In the genomic region with DNA sequence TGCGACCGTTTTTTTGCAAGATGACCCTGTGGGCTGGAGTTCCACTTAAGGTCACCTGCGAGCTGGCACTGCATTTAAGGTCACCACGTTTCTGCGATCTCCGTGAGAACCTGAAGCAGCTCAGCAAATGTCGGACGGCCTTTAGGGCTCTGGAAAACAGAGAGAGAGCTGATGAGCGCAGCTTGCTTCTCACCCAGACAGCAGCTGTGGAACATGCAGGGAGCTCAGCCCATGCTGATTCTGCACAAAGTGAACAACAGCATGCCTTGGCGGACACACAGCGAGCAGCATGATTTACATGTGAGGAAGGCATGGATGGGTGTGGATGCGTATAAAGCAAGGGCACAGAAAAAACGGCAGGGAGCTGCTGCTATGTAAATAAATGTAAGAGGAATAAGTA, we compare ENCODE assay signal across 18 mouse cellular contexts. TPM values are rescaled to one million over a fixed set of nuclear protein-coding genes. Genes with fewer than 3 reads are reported as not detected.
DNase-seq lines count a peak whose midpoint lies in the region; ATAC-seq and TF ChIP-seq lines count a peak whose summit lies in the region.
"Had no signal": no experiment of that assay in that cellular context is flagged by ENCODE, and none has a peak within 500 bp of the region (broad histone marks: within the 10 kb centered on the region; RNA-seq: fewer than 3 reads in every experiment).

No protein-coding gene starts in this region.

- no peak overlapping the region for H3K4me2 ChIP-seq in liver, embryonic 11.5 days
- no peak overlapping the region for H3K4me2 ChIP-seq in neural tube, embryonic 15.5 days
- H3K4me2 ChIP-seq: embryonic facial prominence, embryonic 12.5 days; forebrain, embryonic 13.5 days; limb, embryonic 12.5 days; midbrain, embryonic 13.5 days had no signal

- intact Hi-C loops in gastrocnemius, postnatal 36 days (cut with DNase I) = no loop called here

- no peak for TF ChIP-seq CTCF in liver, adult 2 months (IDR thresholded peaks at IDR 0.05; ENCODE audit: low read depth, low read length)

- no peaks in the 10 kb centered on the region for H3K79me2 ChIP-seq in liver, adult 2 months (ENCODE audit: control insufficient read depth, insufficient read depth, low read length)

- TF ChIP-seq POLR2A in liver, adult 2 months (IDR thresholded peaks at IDR 0.05; ENCODE audit: extremely low read depth, insufficient read depth, low read length) = no peak

- H3K27me3 ChIP-seq in liver, adult 2 months (ENCODE audit: control insufficient read depth, insufficient read depth, low read length) = no peaks in the 10 kb centered on the region
- H3K27me3 ChIP-seq in liver, embryonic 11.5 days (replicated peaks; ENCODE audit: control insufficient read depth, insufficient read depth, low read length) = no peaks in the 10 kb centered on the region
- no peaks in the 10 kb centered on the region for H3K27me3 ChIP-seq in neural tube, embryonic 15.5 days (replicated peaks)
- H3K27me3 ChIP-seq: CH12.LX; embryonic facial prominence, embryonic 12.5 days; forebrain, embryonic 13.5 days; limb, embryonic 12.5 days; midbrain, embryonic 13.5 days had no signal

- no peaks in the 10 kb centered on the region for H3K36me3 ChIP-seq in liver, adult 2 months (ENCODE audit: control insufficient read depth, insufficient read depth, low read length)
- no peaks in the 10 kb centered on the region for H3K36me3 ChIP-seq in liver, embryonic 11.5 days (ENCODE audit: control insufficient read depth, insufficient read depth, low read length)
- H3K36me3 ChIP-seq in neural tube, embryonic 15.5 days = no peaks in the 10 kb centered on the region
- H3K36me3 ChIP-seq: embryonic facial prominence, embryonic 12.5 days; limb, embryonic 12.5 days; midbrain, embryonic 13.5 days had no signal

- no peaks in the 10 kb centered on the region for H3K9me3 ChIP-seq in liver, embryonic 11.5 days (ENCODE audit: control insufficient read depth, low read length)
- H3K9me3 ChIP-seq in neural tube, embryonic 15.5 days (replicated peaks) = no peaks in the 10 kb centered on the region
- H3K9me3 ChIP-seq: embryonic facial prominence, embryonic 12.5 days; forebrain, embryonic 13.5 days; limb, embryonic 12.5 days; midbrain, embryonic 13.5 days had no signal

- H3K9ac ChIP-seq in liver, adult 2 months (ENCODE audit: low read depth, low read length) = no peak overlapping the region
- no peak overlapping the region for H3K9ac ChIP-seq in liver, embryonic 11.5 days (ENCODE audit: low read depth, low read length)
- H3K9ac ChIP-seq in neural tube, embryonic 15.5 days (replicated peaks) = no peak overlapping the region
- H3K9ac ChIP-seq: embryonic facial prominence, embryonic 12.5 days; forebrain, embryonic 13.5 days; limb, embryonic 12.5 days; midbrain, embryonic 13.5 days had no signal

- DNase-seq in liver, adult 2 months (ENCODE audit: extremely low read depth, low read depth, low spot score) = peak; percentile 38
- DNase-seq in liver, embryonic 11.5 days (ENCODE audit: low spot score) = no peak
- peak; percentile 8 to 24 for DNase-seq in frontal cortex, postnatal 14 days (ENCODE audit: low spot score in 2 of 2)
- DNase-seq in layer of hippocampus, adult 9-11 months = peak; percentile 65
- DNase-seq in spleen, postnatal 36 days (ENCODE audit: low spot score in 2 of 2) = no peak
- no peak for DNase-seq in gastrocnemius, postnatal 36 days
- no peak for DNase-seq in heart, adult 8-10 months (ENCODE audit: low spot score)
- DNase-seq: cerebellum, adult 9-10 months; heart, adult 2 months; heart, postnatal 4 days; kidney, adult 2 months had no signal

- no peak for ATAC-seq in liver, embryonic 11.5 days (replicated peaks; ENCODE audit: low FRiP score)
- 0 out of 2 replicates have a peak, but pooled peaks have one; percentile 36 for ATAC-seq in neural tube, embryonic 15.5 days (ENCODE audit: low FRiP score)
- ATAC-seq: forebrain, embryonic 13.5 days; midbrain, embryonic 13.5 days had no signal

- H3K27ac ChIP-seq in liver, adult 2 months (replicated peaks; ENCODE audit: insufficient read depth, low read depth, low read length) = no peak overlapping the region
- no peak overlapping the region for H3K27ac ChIP-seq in liver, embryonic 11.5 days (ENCODE audit: low read depth, low read length)
- H3K27ac ChIP-seq in neural tube, embryonic 15.5 days (replicated peaks) = no peak overlapping the region
- H3K27ac ChIP-seq: embryonic facial prominence, embryonic 12.5 days; forebrain, embryonic 13.5 days; heart, adult 2 months; limb, embryonic 12.5 days; midbrain, embryonic 13.5 days had no signal

- H3K4me1 ChIP-seq in liver, adult 2 months (ENCODE audit: control insufficient read depth, insufficient read depth, low read length) = 0 out of 2 replicates have a peak, but pooled peaks cover 2% of the 10 kb centered on the region
- H3K4me1 ChIP-seq in liver, embryonic 11.5 days (replicated peaks; ENCODE audit: control insufficient read depth, insufficient read depth, low read length) = no peaks in the 10 kb centered on the region
- peaks cover 11% of the 10 kb centered on the region; the same call in 1 of the 2 replicates for H3K4me1 ChIP-seq in neural tube, embryonic 15.5 days
- H3K4me1 ChIP-seq: embryonic facial prominence, embryonic 12.5 days; limb, embryonic 12.5 days had no signal

- 42% methylated on average over 13 of the region's 13 CpGs for WGBS in liver, adult 2 months
- 78% methylated on average over 13 of the region's 13 CpGs for WGBS in liver, embryonic 11.5 days
- WGBS in neural tube, embryonic 15.5 days = 46% methylated on average over 13 of the region's 13 CpGs

- H3K4me3 ChIP-seq in liver, adult 2 months (ENCODE audit: insufficient read depth, low read depth, low read length) = no peak overlapping the region
- H3K4me3 ChIP-seq in liver, embryonic 11.5 days (ENCODE audit: low read depth, low read length) = no peak overlapping the region
- no peak overlapping the region for H3K4me3 ChIP-seq in neural tube, embryonic 15.5 days (replicated peaks)
- H3K4me3 ChIP-seq: embryonic facial prominence, embryonic 12.5 days; forebrain, embryonic 13.5 days; heart, adult 2 months; limb, embryonic 12.5 days; midbrain, embryonic 13.5 days had no signal

RNA-seq across cellular contexts. Expression of a gene that starts 48.9 kb away (rescaled TPM):
- 22.1 and 36.8 TPM in 2 replicates for total RNA-seq in liver, adult 2 months (2014; rRNA removed)
- 3.0 and 5.2 TPM in 2 replicates for polyA plus RNA-seq in liver, adult 2 months (2012; rRNA removed)
- 0.92 and 0.94 TPM in 2 replicates for polyA plus RNA-seq in liver, embryonic 11.5 days (2014; fragmentation: Nextera tagmentation; extraction: Ambion mirVana)
- polyA plus RNA-seq in neural tube, embryonic 15.5 days (2015; fragmentation: Nextera tagmentation; extraction: Ambion mirVana) = 0.52 and 4.1 TPM in 2 replicates
- not detected for total RNA-seq in gastrocnemius, postnatal 36 days (2021)
- total RNA-seq in heart, adult 8-10 months (2022) = not detected
- total RNA-seq: CH12.LX; heart, adult 2 months had no signal
- polyA plus RNA-seq: heart, adult 2 months had no signal

RNA-seq across cellular contexts. Expression of a gene that starts 52.4 kb away (rescaled TPM):
- total RNA-seq in liver, adult 2 months (2014; rRNA removed) = not detected in 2 replicates
- 0.04 TPM in 1 of 2 replicates, not detected in the other for polyA plus RNA-seq in liver, adult 2 months (2012; rRNA removed)
- not detected in 2 replicates for polyA plus RNA-seq in liver, embryonic 11.5 days (2014; fragmentation: Nextera tagmentation; extraction: Ambion mirVana)
- polyA plus RNA-seq in neural tube, embryonic 15.5 days (2015; fragmentation: Nextera tagmentation; extraction: Ambion mirVana) = 0.09 TPM in 1 of 2 replicates, not detected in the other
- not detected for total RNA-seq in gastrocnemius, postnatal 36 days (2021)
- not detected for total RNA-seq in heart, adult 8-10 months (2022)
- total RNA-seq: CH12.LX; heart, adult 2 months; heart, postnatal 4 days had no signal
- polyA plus RNA-seq: embryonic facial prominence, embryonic 12.5 days; forebrain, embryonic 13.5 days; heart, adult 2 months; kidney, adult 2 months; limb, embryonic 12.5 days; lung, embryonic 16.5 days; midbrain, embryonic 13.5 days had no signal

RNA-seq across cellular contexts. Expression of a gene that starts 56.1 kb away (rescaled TPM):
- total RNA-seq in liver, adult 2 months (2014; rRNA removed) = 0.20 and 0.46 TPM in 2 replicates
- polyA plus RNA-seq in liver, adult 2 months (2012; rRNA removed) = 0.15 and 0.22 TPM in 2 replicates
- not detected in 2 replicates for polyA plus RNA-seq in liver, embryonic 11.5 days (2014; fragmentation: Nextera tagmentation; extraction: Ambion mirVana)
- 0.13 and 2.5 TPM in 2 replicates for polyA plus RNA-seq in neural tube, embryonic 15.5 days (2015; fragmentation: Nextera tagmentation; extraction: Ambion mirVana)
- total RNA-seq in gastrocnemius, postnatal 36 days (2021) = under 1 TPM in 1 of 2 experiments, not detected in 1; 0.15 TPM
- total RNA-seq in heart, adult 8-10 months (2022) = under 1 TPM in 2 of 4 experiments, not detected in 2; 0.06 to 0.08 TPM
- polyA plus RNA-seq: limb, embryonic 12.5 days had no signal

Comparison
In these comparisons a context has a peak if more than half of its experiments do, and no peak if none do; other contexts are left out.
1. DNase-seq: peak in liver, adult 2 months (single experiment), frontal cortex, postnatal 14 days (2 of 2) and layer of hippocampus, adult 9-11 months (single experiment); none in liver, embryonic 11.5 days (single experiment), spleen, postnatal 36 days (0 of 2), gastrocnemius, postnatal 36 days (0 of 2) and heart, adult 8-10 months (single experiment).
2. RNA of a gene that starts 48.9 kb away (total RNA-seq): 22.1 to 36.8 TPM in liver, adult 2 months; not detected in heart, adult 8-10 months and not detected in gastrocnemius, postnatal 36 days; every median in the first group is over 10 times any median in the second.